Mouse (Mus musculus) stomach, embryonic 16.5 days (tissue): ENCODE measurements around the gene Lgi1. TPM values are rescaled to one million over a fixed set of nuclear protein-coding genes. Genes with fewer than 3 reads are reported as not detected.

Source experiments
- ATAC-seq: fragments of 200-750 bp; cut with Nextera tagmentation; 2 replicates; pipeline ENCODE4 v1.8.0; 2017; ENCODE audit warnings: moderate number of reproducible peaks, moderate TSS enrichment; ENCODE audit not compliant: insufficient read depth, low FRiP score
- H3K27ac ChIP-seq: fragments of 300-500 bp; sonication (generic); 2 replicates; pipeline ENCODE4 v1.5.1; 2014; ENCODE audit warnings: low read length
- H3K27me3 ChIP-seq: fragments of 300-500 bp; sonication (generic); 2 replicates; pipeline ENCODE4 v1.6.1; 2014; ENCODE audit warnings: low read length, control low read depth, mixed read lengths; ENCODE audit not compliant: control insufficient read depth, insufficient read depth
- H3K36me3 ChIP-seq: fragments of 300-500 bp; sonication (generic); 2 replicates; pipeline ENCODE4 v1.6.1; 2014; ENCODE audit warnings: low read length; ENCODE audit not compliant: control insufficient read depth, insufficient read depth
- H3K4me1 ChIP-seq: fragments of 300-500 bp; sonication (generic); 2 replicates; pipeline ENCODE4 v1.6.1; 2014; ENCODE audit warnings: low read length, control low read depth, mixed read lengths; ENCODE audit not compliant: control insufficient read depth, insufficient read depth
- H3K4me2 ChIP-seq: fragments of 300-500 bp; sonication (generic); 2 replicates; pipeline ENCODE4 v1.6.1; 2014; ENCODE audit warnings: low read depth, low read length, mixed read lengths
- H3K4me3 ChIP-seq: fragments of 300-500 bp; sonication (generic); replicated peaks from 2 replicates; pipeline ENCODE4 v1.5.1; 2014; ENCODE audit warnings: mild to moderate bottlenecking, low read length
- H3K9ac ChIP-seq: fragments of 300-500 bp; sonication (generic); 2 replicates; pipeline ENCODE4 v1.6.1; 2014; ENCODE audit warnings: low read length
- H3K9me3 ChIP-seq: fragments of 300-500 bp; sonication (generic); replicated peaks from 2 replicates; pipeline ENCODE4 v1.6.1; 2016; ENCODE audit warnings: low read length, control low read depth; ENCODE audit not compliant: control insufficient read depth
- WGBS: fragments of 180-500 bp; shearing (Covaris S2); extraction: QIAGEN DNeasy Blood & Tissue Kit; methylation state at CpG from one replicate; pipeline ENCODE4 v1.1.7; 2014; 5-methylcytosine and 5-hydroxymethylcytosine counted together
- polyA plus RNA-seq: library from polyadenylated mRNA; unstranded; fragments of >200 nt; fragmentation: Nextera tagmentation; extraction: Ambion mirVana; gene quantifications from 2 replicates; pipeline ENCODE4 v1.2.1, GENCODE M21; 2015

Lgi1 gene
- polyA plus RNA-seq, 1 experiment from 2014 or later, result 1.6 TPM

DNA sequence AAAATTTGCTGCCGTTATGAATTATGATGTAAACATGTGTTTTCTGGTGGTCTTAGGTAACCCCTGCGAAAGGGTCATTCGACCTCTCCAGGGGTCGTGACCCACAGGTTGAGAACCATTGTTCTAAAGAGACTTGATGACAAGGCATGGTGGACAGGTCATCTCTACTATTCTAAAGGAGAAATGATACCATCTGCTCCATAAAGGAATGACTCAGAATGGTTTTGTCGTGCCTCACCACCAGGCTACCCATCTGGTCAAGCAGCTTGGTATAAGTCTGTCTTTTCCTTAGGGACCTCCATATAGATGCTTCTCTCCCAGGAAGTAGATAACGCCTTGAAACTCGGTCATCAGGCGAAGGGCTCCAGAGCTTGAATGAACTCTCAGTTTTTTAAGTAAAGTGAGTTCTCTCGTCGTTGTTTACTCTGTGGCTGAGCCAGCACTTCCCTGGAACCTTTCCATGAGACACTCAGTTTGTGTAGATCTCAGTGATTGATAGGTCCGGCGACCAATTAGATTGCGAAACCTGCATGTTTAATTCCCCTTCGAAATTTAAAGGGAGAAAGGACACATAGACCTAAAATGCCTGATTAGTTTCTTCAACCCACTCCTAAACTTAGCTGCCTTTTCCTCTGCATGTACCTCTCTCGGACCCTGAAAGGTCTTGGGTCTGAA lies 10.5 kb downstream of the Lgi1 start:
- ATAC-seq, result no peak
- no peak overlapping the region for H3K4me3 ChIP-seq
- H3K36me3 ChIP-seq, result no peaks in the 10 kb centered on the region
- H3K4me1 ChIP-seq, result no peaks in the 10 kb centered on the region
- H3K27me3 ChIP-seq, result no peaks in the 10 kb centered on the region
- H3K27ac ChIP-seq, result no peak overlapping the region
- WGBS, result 70% methylated on average over 15 of the region's 15 CpGs
- no peak overlapping the region for H3K4me2 ChIP-seq
- H3K9ac ChIP-seq, result no peak overlapping the region
- no peaks in the 10 kb centered on the region for H3K9me3 ChIP-seq

DNA sequence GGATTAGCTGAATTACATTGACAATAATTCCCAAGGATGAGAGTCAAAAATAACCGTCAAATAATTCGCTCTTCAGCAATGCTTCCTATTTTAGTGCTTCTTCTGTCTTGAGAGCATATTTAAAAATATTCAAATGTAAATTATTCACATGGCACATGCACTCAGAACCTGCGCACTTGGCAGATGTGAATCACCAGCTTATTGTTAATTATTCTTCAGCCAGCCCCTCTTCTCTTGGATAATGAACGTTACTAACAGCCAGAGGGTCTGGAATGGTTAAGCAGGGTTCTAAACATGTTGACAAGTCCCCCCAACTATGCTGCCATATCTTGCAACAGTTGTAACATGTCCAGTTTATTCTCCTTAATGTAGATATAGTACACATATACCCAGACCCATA lies 11.9 kb downstream of the Lgi1 start:
- 86% methylated on average over 4 of the region's 4 CpGs for WGBS
- Histone ChIP-seq H3K9me3 (no peaks in the 10 kb centered on the region), H3K27ac (no peak overlapping the region), H3K4me3 (no peak overlapping the region), H3K4me1 (no peaks in the 10 kb centered on the region), H3K4me2 (no peak overlapping the region), H3K36me3 (no peaks in the 10 kb centered on the region), H3K27me3 (no peaks in the 10 kb centered on the region), H3K9ac (no peak overlapping the region)
- ATAC-seq, result no peak

DNA sequence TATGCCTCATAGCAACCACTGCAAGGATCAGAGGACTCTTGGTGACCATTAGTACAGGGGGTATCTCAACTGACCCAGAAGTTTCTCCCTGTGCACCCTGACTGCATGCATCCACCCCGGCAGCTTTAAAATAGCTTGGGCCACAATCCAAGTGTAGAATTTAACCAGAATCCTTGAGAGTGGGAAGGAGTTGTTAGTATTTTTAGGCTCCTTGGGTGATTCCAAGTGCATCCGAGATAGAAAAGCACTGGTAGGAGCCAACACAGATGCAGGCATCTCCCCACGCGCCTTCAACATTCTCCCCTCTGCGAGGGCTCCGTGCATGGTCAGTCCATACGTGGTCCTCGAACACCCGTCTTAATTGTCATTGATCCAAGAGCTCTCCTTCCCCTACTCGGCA lies 15.9 kb downstream of the Lgi1 start:
- ATAC-seq, result no peak
- WGBS, result 90% methylated on average over 10 of the region's 10 CpGs
- Histone ChIP-seq H3K9ac (no peak overlapping the region), H3K9me3 (no peaks in the 10 kb centered on the region), H3K4me1 (no peaks in the 10 kb centered on the region), H3K27ac (no peak overlapping the region), H3K36me3 (no peaks in the 10 kb centered on the region), H3K4me3 (no peak overlapping the region), H3K27me3 (no peaks in the 10 kb centered on the region), H3K4me2 (no peak overlapping the region)

DNA sequence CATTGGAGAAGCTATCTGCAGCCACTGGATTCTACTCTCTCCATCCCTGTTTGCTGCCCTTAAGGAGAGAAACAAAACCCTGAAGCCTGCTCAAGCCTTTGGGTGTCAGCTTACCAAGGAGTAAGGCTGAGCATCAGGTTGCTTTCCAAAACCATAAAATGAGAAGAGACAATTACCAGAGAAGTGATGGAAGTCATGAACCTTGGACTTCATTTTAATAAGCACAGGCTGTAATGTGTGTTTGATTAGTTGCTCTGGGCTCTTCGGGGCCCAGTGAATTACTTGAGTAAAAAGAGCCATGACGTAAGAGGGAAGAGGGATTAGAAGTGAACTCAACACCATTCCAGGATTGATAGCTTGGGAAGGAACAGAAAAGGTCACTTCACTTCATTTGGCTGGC lies 18.1 kb downstream of the Lgi1 start:
- H3K36me3 ChIP-seq, result no peaks in the 10 kb centered on the region
- H3K4me2 ChIP-seq, result no peak overlapping the region
- H3K9ac ChIP-seq, result no peak overlapping the region
- 32% methylated on average over 2 of the region's 2 CpGs for WGBS
- H3K4me1 ChIP-seq, result no peaks in the 10 kb centered on the region
- H3K9me3 ChIP-seq, result no peaks in the 10 kb centered on the region
- no peak for ATAC-seq
- H3K27me3 ChIP-seq, result no peaks in the 10 kb centered on the region
- H3K27ac ChIP-seq, result no peak overlapping the region
- H3K4me3 ChIP-seq, result no peak overlapping the region

DNA sequence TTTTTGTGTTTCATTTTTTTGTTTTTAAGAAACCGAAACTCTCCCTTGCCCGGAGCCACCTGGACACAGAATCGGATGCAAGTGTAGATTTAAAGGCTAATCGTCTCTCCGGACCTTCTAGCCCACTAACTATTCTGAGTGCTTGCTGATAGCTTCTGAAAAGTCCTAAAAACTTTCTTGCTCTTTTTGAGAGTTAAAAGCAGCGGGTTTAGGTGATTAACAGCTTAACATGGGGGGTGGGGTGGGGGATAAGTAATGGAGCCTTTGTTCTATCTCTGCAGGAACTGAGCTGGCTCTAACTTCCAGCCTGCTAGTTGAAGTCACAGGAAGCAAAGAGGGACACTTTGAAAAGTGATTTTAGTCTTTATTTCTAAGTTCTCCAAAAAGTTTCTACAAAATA lies 24.2 kb downstream of the Lgi1 start:
- H3K36me3 ChIP-seq, result no peaks in the 10 kb centered on the region
- WGBS, result 76% methylated on average over 6 of the region's 6 CpGs
- no peaks in the 10 kb centered on the region for H3K9me3 ChIP-seq

DNA sequence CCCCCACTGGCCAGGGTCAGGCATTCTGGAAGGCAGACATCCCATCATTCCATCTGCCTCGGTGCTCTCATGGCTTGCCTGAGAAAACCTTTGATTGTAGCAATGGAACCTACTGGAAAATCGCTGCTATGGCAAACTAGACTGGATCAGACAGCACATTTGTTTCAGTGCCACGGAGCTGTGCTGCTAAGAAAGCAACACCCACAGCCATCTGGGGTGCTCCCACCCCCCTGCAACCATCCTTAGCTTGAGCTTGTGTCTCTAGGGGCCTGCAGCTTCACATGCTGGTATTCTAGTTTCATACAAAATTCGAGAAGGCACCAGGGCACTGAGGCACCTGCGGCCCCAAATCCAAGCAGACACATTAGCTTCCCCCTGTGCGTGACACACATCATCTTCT lies 27.1 kb downstream of the Lgi1 start:
- Histone ChIP-seq H3K4me2 (no peak overlapping the region), H3K4me1 (no peaks in the 10 kb centered on the region), H3K27ac (no peak overlapping the region), H3K4me3 (no peak overlapping the region), H3K27me3 (no peaks in the 10 kb centered on the region), H3K9me3 (no peaks in the 10 kb centered on the region), H3K36me3 (no peaks in the 10 kb centered on the region), H3K9ac (no peak overlapping the region)
- 83% methylated on average over 6 of the region's 6 CpGs for WGBS
- ATAC-seq, result no peak

More for the DNA sequence above, 24.2 kb downstream of the Lgi1 start:
- H3K9ac ChIP-seq, result no peak overlapping the region
- no peak overlapping the region for H3K4me3 ChIP-seq
- H3K4me1 ChIP-seq, result no peaks in the 10 kb centered on the region
- H3K27me3 ChIP-seq, result no peaks in the 10 kb centered on the region
- no peak for ATAC-seq
- H3K27ac ChIP-seq, result no peak overlapping the region
- no peak overlapping the region for H3K4me2 ChIP-seq

DNA sequence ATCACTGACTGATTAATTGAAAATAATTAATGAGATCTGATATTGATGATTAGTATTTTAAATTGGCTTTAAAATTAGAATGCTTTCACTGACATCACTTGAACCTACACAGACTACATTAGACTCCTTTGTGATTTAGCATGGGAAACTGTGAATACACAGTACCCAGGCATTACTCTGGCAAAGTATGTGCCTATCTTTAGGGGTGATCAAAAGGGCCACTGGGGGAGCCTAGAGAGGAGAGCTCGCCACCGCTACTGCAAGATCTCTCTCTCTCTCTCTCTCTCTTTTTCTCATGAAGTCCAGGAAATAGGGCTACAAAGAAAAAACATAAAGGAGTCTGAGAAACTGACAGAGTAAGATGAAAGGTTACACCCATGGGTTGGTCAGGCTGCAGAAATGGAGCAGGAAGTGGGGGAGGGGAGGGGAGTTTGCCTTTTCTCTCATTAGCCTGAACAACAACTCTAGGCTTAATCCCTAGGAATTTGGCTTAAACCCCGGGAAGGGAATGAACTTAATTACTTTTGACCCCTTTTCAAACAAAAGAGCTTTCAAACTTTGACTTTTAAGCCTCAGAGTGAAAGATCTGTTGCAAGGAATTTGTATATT lies 33.8 kb downstream of the Lgi1 start:
- H3K27ac ChIP-seq, result peak overlapping the region; percentile 69; the same call in 1 of the 2 replicates
- no peaks in the 10 kb centered on the region for H3K27me3 ChIP-seq
- no peaks in the 10 kb centered on the region for H3K9me3 ChIP-seq
- H3K9ac ChIP-seq, result no peak overlapping the region
- peak; percentile 73; the same call in 1 of the 2 replicates for ATAC-seq
- peaks cover 4% of the 10 kb centered on the region; the same call in 1 of the 2 replicates for H3K4me1 ChIP-seq
- H3K4me2 ChIP-seq, result peak overlapping the region; percentile 24; the same call in 1 of the 2 replicates
- H3K4me3 ChIP-seq, result no peak overlapping the region
- 17% methylated on average over 3 of the region's 3 CpGs for WGBS
- H3K36me3 ChIP-seq, result no peaks in the 10 kb centered on the region

DNA sequence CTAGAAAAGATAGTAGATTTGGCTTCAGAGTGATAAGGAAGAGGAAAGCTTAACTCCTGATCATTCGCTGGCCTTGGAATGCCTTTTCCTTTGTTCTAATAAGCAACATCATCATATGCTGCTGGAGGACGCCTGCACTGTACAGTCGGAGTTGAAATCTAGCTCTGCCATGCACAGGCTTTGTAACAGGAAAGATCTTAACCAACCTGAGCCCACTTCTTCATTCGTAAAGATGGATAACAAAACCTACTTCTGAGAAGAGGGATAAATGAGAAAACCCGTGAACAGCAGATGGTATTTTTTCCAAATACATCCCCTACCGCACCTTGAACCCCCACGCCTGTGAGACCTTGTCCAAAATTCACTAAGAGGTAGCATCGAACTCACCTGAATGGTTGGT lies 43.8 kb downstream of the Lgi1 start:
- Histone ChIP-seq H3K27ac (no peak overlapping the region), H3K4me3 (no peak overlapping the region), H3K9me3 (no peaks in the 10 kb centered on the region), H3K4me1 (no peaks in the 10 kb centered on the region), H3K4me2 (no peak overlapping the region), H3K9ac (no peak overlapping the region), H3K27me3 (no peaks in the 10 kb centered on the region), H3K36me3 (no peaks in the 10 kb centered on the region)
- ATAC-seq, result no peak
- 88% methylated on average over 8 of the region's 8 CpGs for WGBS

DNA sequence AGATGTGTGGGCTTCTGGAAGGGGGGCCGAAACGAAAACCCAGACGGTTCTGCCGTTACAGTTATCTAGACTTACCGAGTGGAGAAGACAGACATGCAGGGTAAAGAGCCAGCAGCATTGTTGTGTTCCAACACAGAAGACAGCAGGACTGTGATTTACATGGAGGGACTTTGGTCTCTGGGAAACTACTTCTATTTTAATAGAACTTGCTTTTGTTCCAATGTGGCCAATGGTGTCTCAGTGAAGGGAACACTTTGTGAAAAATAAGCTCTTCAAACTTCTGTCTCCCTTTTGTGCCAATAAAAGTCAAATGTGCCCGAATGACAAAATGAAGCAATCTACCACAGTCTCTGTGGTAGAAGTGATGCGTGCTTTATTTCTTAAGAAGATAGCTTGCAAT lies 50.8 kb downstream of the Lgi1 start:
- H3K4me1 ChIP-seq, result no peaks in the 10 kb centered on the region
- 89% methylated on average over 7 of the region's 7 CpGs for WGBS
- H3K4me3 ChIP-seq, result no peak overlapping the region
- 0 out of 2 replicates have a peak, but pooled peaks cover 3% of the 10 kb centered on the region for H3K9me3 ChIP-seq
- ATAC-seq, result no peak
- H3K9ac ChIP-seq, result no peak overlapping the region
- H3K4me2 ChIP-seq, result no peak overlapping the region
- no peaks in the 10 kb centered on the region for H3K36me3 ChIP-seq
- no peak overlapping the region for H3K27ac ChIP-seq
- no peaks in the 10 kb centered on the region for H3K27me3 ChIP-seq
